Comparison of ENCODE assay signal across 10 mouse cellular contexts in the genomic region with DNA sequence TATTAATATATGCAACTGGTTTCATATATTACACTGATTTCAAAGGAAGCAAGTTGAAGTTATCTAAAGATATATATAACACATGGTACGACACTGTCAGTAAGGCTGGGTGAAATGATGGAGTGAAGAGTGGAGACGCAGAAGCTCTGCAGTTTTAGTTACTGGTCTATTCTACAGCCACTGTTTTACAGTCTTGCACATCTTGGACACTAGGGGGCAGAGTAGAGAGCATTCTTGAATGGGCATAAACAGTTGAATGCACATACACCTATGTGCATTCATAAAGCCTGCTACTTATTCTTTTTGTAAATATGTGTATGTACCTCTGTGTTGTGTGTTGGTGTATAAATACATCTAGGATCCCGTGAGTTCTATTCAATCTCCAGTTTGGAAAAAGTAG.
DNase-seq lines count a peak whose midpoint lies in the region; ATAC-seq and TF ChIP-seq lines count a peak whose summit lies in the region.
"Had no signal": no experiment of that assay in that cellular context is flagged by ENCODE, and none has a peak within 500 bp of the region (broad histone marks: within the 10 kb centered on the region; RNA-seq: fewer than 3 reads in every experiment).

No protein-coding gene starts in this region.

- peak; percentile 37; the same call in 1 of the 2 replicates for TF ChIP-seq CTCF in G1E (IDR thresholded peaks at IDR 0.05; ENCODE audit: low read depth, low read length)

- H3K4me3 ChIP-seq in hindbrain, embryonic 11.5 days (ENCODE audit: low read depth, low read length) = no peak overlapping the region
- no peak overlapping the region for H3K4me3 ChIP-seq in hindbrain, embryonic 14.5 days (replicated peaks; ENCODE audit: low read length)
- no peak overlapping the region for H3K4me3 ChIP-seq in G1E (ENCODE audit: low read depth, low read length)
- no peak overlapping the region for H3K4me3 ChIP-seq in forebrain, embryonic 14.5 days (ENCODE audit: low read depth, low read length)
- H3K4me3 ChIP-seq in limb, embryonic 13.5 days = no peak overlapping the region
- H3K4me3 ChIP-seq: embryonic facial prominence, embryonic 13.5 days; limb, embryonic 12.5 days had no signal

- DNase-seq in hindbrain, embryonic 11.5 days (ENCODE audit: low spot score) = peak; percentile 38
- no peak for DNase-seq in hindbrain, embryonic 14.5 days (ENCODE audit: low spot score)
- DNase-seq in 416B (ENCODE audit: low read depth) (peak; percentile 50), G1E (ENCODE audit: low spot score) (no peak), MN1 (ENCODE audit: low spot score) (no peak)
- peak; percentile 65 for DNase-seq in forebrain, embryonic 14.5 days (ENCODE audit: low spot score)
- no peak for DNase-seq in ovary, postnatal 14 days (ENCODE audit: low spot score)

- WGBS in hindbrain, embryonic 11.5 days = 82% methylated on average over 3 of the region's 3 CpGs
- WGBS in hindbrain, embryonic 14.5 days = 89% methylated on average over 3 of the region's 3 CpGs
- WGBS in forebrain, embryonic 14.5 days = 83% methylated on average over 3 of the region's 3 CpGs
- WGBS in limb, embryonic 13.5 days = 80% methylated on average over 3 of the region's 3 CpGs

- H3K4me1 ChIP-seq in hindbrain, embryonic 11.5 days (replicated peaks; ENCODE audit: control insufficient read depth, insufficient read depth, low read length) = no peaks in the 10 kb centered on the region
- H3K4me1 ChIP-seq in hindbrain, embryonic 14.5 days (replicated peaks; ENCODE audit: control insufficient read depth, insufficient read depth, low read length) = no peaks in the 10 kb centered on the region
- H3K4me1 ChIP-seq in G1E (ENCODE audit: insufficient read depth, low read depth, low read length) = no peaks in the 10 kb centered on the region
- H3K4me1 ChIP-seq in forebrain, embryonic 14.5 days (ENCODE audit: control insufficient read depth, insufficient read depth, low read length) = no peaks in the 10 kb centered on the region
- H3K4me1 ChIP-seq in limb, embryonic 13.5 days = no peaks in the 10 kb centered on the region
- H3K4me1 ChIP-seq: limb, embryonic 12.5 days had no signal

- H3K27me3 ChIP-seq in hindbrain, embryonic 11.5 days (ENCODE audit: control insufficient read depth, insufficient read depth, low read length) = no peaks in the 10 kb centered on the region
- H3K27me3 ChIP-seq in hindbrain, embryonic 14.5 days (ENCODE audit: control insufficient read depth, insufficient read depth, low read length) = no peaks in the 10 kb centered on the region
- H3K27me3 ChIP-seq in G1E (ENCODE audit: insufficient read depth, low read length) = peaks cover 6% of the 10 kb centered on the region; the same call in 1 of the 2 replicates
- no peaks in the 10 kb centered on the region for H3K27me3 ChIP-seq in forebrain, embryonic 14.5 days (replicated peaks; ENCODE audit: control insufficient read depth, insufficient read depth, low read length)
- no peaks in the 10 kb centered on the region for H3K27me3 ChIP-seq in limb, embryonic 13.5 days
- H3K27me3 ChIP-seq: embryonic facial prominence, embryonic 13.5 days; limb, embryonic 12.5 days had no signal

- no peaks in the 10 kb centered on the region for H3K36me3 ChIP-seq in hindbrain, embryonic 11.5 days (ENCODE audit: control insufficient read depth, insufficient read depth, low read length)
- no peaks in the 10 kb centered on the region for H3K36me3 ChIP-seq in hindbrain, embryonic 14.5 days (replicated peaks; ENCODE audit: control insufficient read depth, insufficient read depth)
- no peaks in the 10 kb centered on the region for H3K36me3 ChIP-seq in G1E (replicated peaks)
- H3K36me3 ChIP-seq in forebrain, embryonic 14.5 days (ENCODE audit: control insufficient read depth, insufficient read depth, low read length) = no peaks in the 10 kb centered on the region
- peaks cover 7% of the 10 kb centered on the region for H3K36me3 ChIP-seq in limb, embryonic 13.5 days

- no peak overlapping the region for H3K27ac ChIP-seq in hindbrain, embryonic 11.5 days (ENCODE audit: low read depth, low read length)
- no peak overlapping the region for H3K27ac ChIP-seq in hindbrain, embryonic 14.5 days
- H3K27ac ChIP-seq in forebrain, embryonic 14.5 days (ENCODE audit: low read depth, low read length) = no peak overlapping the region
- no peak overlapping the region for H3K27ac ChIP-seq in limb, embryonic 13.5 days
- H3K27ac ChIP-seq: embryonic facial prominence, embryonic 13.5 days; limb, embryonic 12.5 days had no signal

- H3K9ac ChIP-seq in hindbrain, embryonic 11.5 days (ENCODE audit: low read depth, low read length) = no peak overlapping the region
- H3K9ac ChIP-seq in hindbrain, embryonic 14.5 days = no peak overlapping the region
- H3K9ac ChIP-seq in forebrain, embryonic 14.5 days (ENCODE audit: low read length) = no peak overlapping the region
- no peak overlapping the region for H3K9ac ChIP-seq in limb, embryonic 13.5 days
- H3K9ac ChIP-seq: embryonic facial prominence, embryonic 13.5 days; limb, embryonic 12.5 days had no signal

- no peak for ATAC-seq in hindbrain, embryonic 11.5 days (ENCODE audit: low FRiP score)
- no peak for ATAC-seq in hindbrain, embryonic 14.5 days (ENCODE audit: low FRiP score)
- no peak; the same call in 1 of the 2 replicates for ATAC-seq in G1E (ENCODE audit: extremely low read depth, insufficient number of reproducible peaks, low FRiP score, poor library complexity, severe bottlenecking)
- ATAC-seq in forebrain, embryonic 14.5 days = peak; percentile 55; the same call in 1 of the 2 replicates
- peak; percentile 36; the same call in 1 of the 2 replicates for ATAC-seq in limb, embryonic 13.5 days (ENCODE audit: low FRiP score, low read depth)

- H3K4me2 ChIP-seq in hindbrain, embryonic 11.5 days (replicated peaks; ENCODE audit: low read depth, low read length) = no peak overlapping the region
- no peak overlapping the region for H3K4me2 ChIP-seq in hindbrain, embryonic 14.5 days (replicated peaks)
- no peak overlapping the region for H3K4me2 ChIP-seq in forebrain, embryonic 14.5 days (ENCODE audit: low read length)
- H3K4me2 ChIP-seq in limb, embryonic 13.5 days (replicated peaks) = no peak overlapping the region
- H3K4me2 ChIP-seq: embryonic facial prominence, embryonic 13.5 days; limb, embryonic 12.5 days had no signal

- no peaks in the 10 kb centered on the region for H3K9me3 ChIP-seq in hindbrain, embryonic 11.5 days (ENCODE audit: control insufficient read depth, low read length)
- no peaks in the 10 kb centered on the region for H3K9me3 ChIP-seq in hindbrain, embryonic 14.5 days (ENCODE audit: control insufficient read depth, low read length)
- no peaks in the 10 kb centered on the region for H3K9me3 ChIP-seq in G1E (replicated peaks)
- no peaks in the 10 kb centered on the region for H3K9me3 ChIP-seq in forebrain, embryonic 14.5 days (replicated peaks; ENCODE audit: control insufficient read depth, low read length)
- no peaks in the 10 kb centered on the region for H3K9me3 ChIP-seq in limb, embryonic 13.5 days
- H3K9me3 ChIP-seq: embryonic facial prominence, embryonic 13.5 days; limb, embryonic 12.5 days had no signal

Comparison
In these comparisons a context has a peak if more than half of its experiments do, and no peak if none do; other contexts are left out.
1. DNase-seq: peak in hindbrain, embryonic 11.5 days (single experiment), 416B (single experiment) and forebrain, embryonic 14.5 days (single experiment); none in hindbrain, embryonic 14.5 days (single experiment), G1E (single experiment), ovary, postnatal 14 days (single experiment) and MN1 (single experiment).
2. ATAC-seq: peak in forebrain, embryonic 14.5 days (single experiment) and limb, embryonic 13.5 days (single experiment); none in hindbrain, embryonic 11.5 days (single experiment), hindbrain, embryonic 14.5 days (single experiment) and G1E (single experiment).